Mouse (Mus musculus): ENCODE results near the gene Fcgrt.
"Not testable (repeated sequence)": the region's sequence is repeated elsewhere in the genome, so short reads cannot be mapped to it uniquely, and the experiment has no call there.

Fcgrt gene

GRCm38 (mm10) chr7:45103652-45104180 is at the start of gene Fcgrt:
Gene Fcgrt (minus strand): TSS chr7:45103851.
- in situ Hi-C loops (cut with MboI, MseI), result no loop called here

- in situ Hi-C loops (cut with MboI, MseI), result not testable (repeated sequence)
Observed at GRCm38 (mm10) chr7:45153052-45153451, 49.4 kb upstream of the Fcgrt start.

GRCm38 (mm10) chr7:45151303-45151702 is 47.7 kb upstream of the Fcgrt start:
- in situ Hi-C loops (cut with MboI, MseI), result no loop called here

- in situ Hi-C loops (cut with MboI, MseI), result no loop called here
Observed at GRCm38 (mm10) chr7:45150321-45150720, 46.7 kb upstream of the Fcgrt start.

GRCm38 (mm10) chr7:45149545-45149944 is 45.9 kb upstream of the Fcgrt start:
- in situ Hi-C loops (cut with MboI, MseI), result no loop called here

- in situ Hi-C loops (cut with MboI, MseI), result no loop called here
Observed at GRCm38 (mm10) chr7:45148534-45149098, 45.0 kb upstream of the Fcgrt start.

- in situ Hi-C loops (cut with MboI, MseI), result no loop called here
Observed at GRCm38 (mm10) chr7:45147899-45148298, 44.2 kb upstream of the Fcgrt start.

GRCm38 (mm10) chr7:45147267-45147666 is 43.6 kb upstream of the Fcgrt start:
- in situ Hi-C loops (cut with MboI, MseI), result no loop called here

GRCm38 (mm10) chr7:45145460-45145859 is 41.8 kb upstream of the Fcgrt start:
- in situ Hi-C loops (cut with MboI, MseI), result no loop called here

- in situ Hi-C loops (cut with MboI, MseI), result no loop called here
Observed at GRCm38 (mm10) chr7:45144368-45145174, 40.9 kb upstream of the Fcgrt start.

- in situ Hi-C loops (cut with MboI, MseI), result no loop called here
Observed at GRCm38 (mm10) chr7:45141914-45142313, 38.3 kb upstream of the Fcgrt start.

GRCm38 (mm10) chr7:45141319-45141718 is 37.7 kb upstream of the Fcgrt start:
- in situ Hi-C loops (cut with MboI, MseI), result no loop called here

- in situ Hi-C loops (cut with MboI, MseI), result no loop called here
Observed at GRCm38 (mm10) chr7:45139904-45140723, 36.5 kb upstream of the Fcgrt start.

- in situ Hi-C loops (cut with MboI, MseI), result no loop called here
Observed at GRCm38 (mm10) chr7:45138403-45138802, 34.8 kb upstream of the Fcgrt start.

- in situ Hi-C loops (cut with MboI, MseI), result no loop called here
Observed at GRCm38 (mm10) chr7:45137171-45138006, 33.7 kb upstream of the Fcgrt start.

- in situ Hi-C loops (cut with MboI, MseI), result no loop called here
Observed at GRCm38 (mm10) chr7:45135993-45136567, 32.4 kb upstream of the Fcgrt start, which contains the start of the genes Gm45713 and Flt3l. Gene Gm45713 (minus strand): TSS chr7:45136231. Gene Flt3l (minus strand): TSS chr7:45136432.

- in situ Hi-C loops (cut with MboI, MseI), result no loop called here
Observed at GRCm38 (mm10) chr7:45135370-45135769, 31.7 kb upstream of the Fcgrt start.

- in situ Hi-C loops (cut with MboI, MseI), result no loop called here
Observed at GRCm38 (mm10) chr7:45134544-45135026, 30.9 kb upstream of the Fcgrt start.

GRCm38 (mm10) chr7:45133446-45134159 is 30.0 kb upstream of the Fcgrt start:
- in situ Hi-C loops (cut with MboI, MseI), result no loop called here

- in situ Hi-C loops (cut with MboI, MseI), result no loop called here
Observed at GRCm38 (mm10) chr7:45131850-45132249, 28.2 kb upstream of the Fcgrt start.
